Mouse (Mus musculus) thymus, postnatal 4 days (tissue): ENCODE data around the gene Naga.
A peak's percentile ranks its signal among the peaks of the same experiment; 100 is the strongest.
"Not testable (repeated sequence)": the region's sequence is repeated elsewhere in the genome, so short reads cannot be mapped to it uniquely, and the experiment has no call there.

Source experiments
- DNase-seq: peaks from one replicate; pipeline ENCODE4 v3.0.0; 2021

Gene Naga

GRCm38 (mm10) chr15:82338593-82339112 lies at the start of gene Naga, which contains the start of the genes Pheta2 and Smdt1:
Naga (minus strand) TSS chr15:82338925.
Pheta2 (plus strand) TSS chr15:82338942.
Smdt1 (plus strand) TSS chr15:82338959.
- DNase-seq = peak; percentile 98

GRCm38 (mm10) chr15:82385729-82386128 lies 47.0 kb upstream of the Naga start:
- no peak for DNase-seq

- no peak for DNase-seq
Observed at GRCm38 (mm10) chr15:82382441-82382840, 43.7 kb upstream of the Naga start.

- DNase-seq = no peak
Observed at GRCm38 (mm10) chr15:82380714-82381062, 42.0 kb upstream of the Naga start.

GRCm38 (mm10) chr15:82379871-82380713 lies 41.4 kb upstream of the Naga start, which contains the start of gene Cyp2d22:
Cyp2d22 (minus strand) TSS chr15:82380260.
- peak; percentile 52 for DNase-seq

- DNase-seq = no peak
Observed at GRCm38 (mm10) chr15:82379511-82379870, 40.8 kb upstream of the Naga start.

GRCm38 (mm10) chr15:82378261-82379180 lies 39.8 kb upstream of the Naga start:
- DNase-seq = no peak

- DNase-seq = no peak
Observed at GRCm38 (mm10) chr15:82377701-82378100, 39.0 kb upstream of the Naga start.

- DNase-seq = no peak
Observed at GRCm38 (mm10) chr15:82376393-82377138, 37.8 kb upstream of the Naga start.

- DNase-seq = no peak
Observed at GRCm38 (mm10) chr15:82375855-82376254, 37.1 kb upstream of the Naga start.

- no peak for DNase-seq
Observed at GRCm38 (mm10) chr15:82374437-82374836, 35.7 kb upstream of the Naga start.

GRCm38 (mm10) chr15:82372991-82373390 lies 34.3 kb upstream of the Naga start:
- no peak for DNase-seq

- no peak for DNase-seq
Observed at GRCm38 (mm10) chr15:82372446-82372845, 33.7 kb upstream of the Naga start.

GRCm38 (mm10) chr15:82368851-82369250 lies 30.1 kb upstream of the Naga start:
- DNase-seq = no peak

- no peak for DNase-seq
Observed at GRCm38 (mm10) chr15:82368146-82368545, 29.4 kb upstream of the Naga start.

- DNase-seq = not testable (repeated sequence)
Observed at GRCm38 (mm10) chr15:82364561-82364960, 25.8 kb upstream of the Naga start.

- DNase-seq = not testable (repeated sequence)
Observed at GRCm38 (mm10) chr15:82363801-82364200, 25.1 kb upstream of the Naga start.

GRCm38 (mm10) chr15:82362234-82362633 lies 23.5 kb upstream of the Naga start:
- DNase-seq = no peak

GRCm38 (mm10) chr15:82361459-82362018 lies 22.8 kb upstream of the Naga start:
- peak; percentile 50 for DNase-seq

GRCm38 (mm10) chr15:82358431-82359260 lies 19.9 kb upstream of the Naga start:
- no peak for DNase-seq
